Mouse (Mus musculus) hindbrain, embryonic 12.5 days (tissue): Measurements from ENCODE around the gene Lsm8. TPM values are rescaled to one million over a fixed set of nuclear protein-coding genes. Genes with fewer than 3 reads are reported as not detected.
"Not testable (repeated sequence)": the region's sequence is repeated elsewhere in the genome, so short reads cannot be mapped to it uniquely, and the experiment has no call there.

Source experiments
- ATAC-seq: fragments of 200-750 bp; cut with Nextera tagmentation; 2 replicates; pipeline ENCODE4 v1.8.0; 2017; ENCODE audit warnings: moderate TSS enrichment; ENCODE audit not compliant: low FRiP score
- H3K27ac ChIP-seq: fragments of 300-500 bp; sonication (generic); 2 replicates; pipeline ENCODE4 v1.5.1; 2016; ENCODE audit warnings: mild to moderate bottlenecking
- H3K27me3 ChIP-seq: fragments of 300-500 bp; sonication (generic); 2 replicates; pipeline ENCODE4 v1.6.1; 2016; ENCODE audit warnings: mild to moderate bottlenecking
- H3K36me3 ChIP-seq: fragments of 300-500 bp; sonication (generic); 2 replicates; pipeline ENCODE4 v1.6.1; 2016; ENCODE audit warnings: mild to moderate bottlenecking
- H3K4me1 ChIP-seq: fragments of 300-500 bp; sonication (generic); 2 replicates; pipeline ENCODE4 v1.6.1; 2016
- H3K4me2 ChIP-seq: fragments of 300-500 bp; sonication (generic); replicated peaks from 2 replicates; pipeline ENCODE4 v1.6.1; 2016; ENCODE audit warnings: mild to moderate bottlenecking
- H3K4me3 ChIP-seq: fragments of 300-500 bp; sonication (generic); 2 replicates; pipeline ENCODE4 v1.5.1; 2016; ENCODE audit warnings: mild to moderate bottlenecking
- H3K9ac ChIP-seq: fragments of 300-500 bp; sonication (generic); 2 replicates; pipeline ENCODE4 v1.6.1; 2016; ENCODE audit warnings: mild to moderate bottlenecking, moderate library complexity
- H3K9me3 ChIP-seq: fragments of 300-500 bp; sonication (generic); replicated peaks from 2 replicates; pipeline ENCODE4 v1.6.1; 2016; ENCODE audit warnings: mild to moderate bottlenecking
- WGBS: fragments of 180-500 bp; shearing (Covaris S2); methylation state at CpG from one replicate; pipeline ENCODE4 v1.1.7; 2016; 5-methylcytosine and 5-hydroxymethylcytosine counted together
- polyA plus RNA-seq: library from polyadenylated mRNA; unstranded; fragments of >200 nt; fragmentation: Nextera tagmentation; extraction: Ambion mirVana; gene quantifications from 2 replicates; pipeline ENCODE4 v1.2.1, GENCODE M21; 2016

Gene Lsm8
- 159 and 166 TPM in 2 replicates for polyA plus RNA-seq

GRCm38 (mm10) chr6:18848051-18848701 is at the start of gene Lsm8:
Gene Lsm8 (plus strand): TSS chr6:18848579.
- peak; percentile 100 for ATAC-seq
- Histone ChIP-seq H3K4me1 (peaks cover 12% of the 10 kb centered on the region), H3K9me3 (no peaks in the 10 kb centered on the region), H3K9ac (peak within 1 kb of the TSS; percentile 96), H3K4me3 (peak within 1 kb of the TSS; percentile 83), H3K27me3 (no peaks in the 10 kb centered on the region), H3K36me3 (peaks cover 16% of the 10 kb centered on the region), H3K4me2 (peak within 1 kb of the TSS; percentile 65), H3K27ac (peak within 1 kb of the TSS; percentile 96)
- WGBS = 2% methylated on average over 37 of the region's 37 CpGs

DNA sequence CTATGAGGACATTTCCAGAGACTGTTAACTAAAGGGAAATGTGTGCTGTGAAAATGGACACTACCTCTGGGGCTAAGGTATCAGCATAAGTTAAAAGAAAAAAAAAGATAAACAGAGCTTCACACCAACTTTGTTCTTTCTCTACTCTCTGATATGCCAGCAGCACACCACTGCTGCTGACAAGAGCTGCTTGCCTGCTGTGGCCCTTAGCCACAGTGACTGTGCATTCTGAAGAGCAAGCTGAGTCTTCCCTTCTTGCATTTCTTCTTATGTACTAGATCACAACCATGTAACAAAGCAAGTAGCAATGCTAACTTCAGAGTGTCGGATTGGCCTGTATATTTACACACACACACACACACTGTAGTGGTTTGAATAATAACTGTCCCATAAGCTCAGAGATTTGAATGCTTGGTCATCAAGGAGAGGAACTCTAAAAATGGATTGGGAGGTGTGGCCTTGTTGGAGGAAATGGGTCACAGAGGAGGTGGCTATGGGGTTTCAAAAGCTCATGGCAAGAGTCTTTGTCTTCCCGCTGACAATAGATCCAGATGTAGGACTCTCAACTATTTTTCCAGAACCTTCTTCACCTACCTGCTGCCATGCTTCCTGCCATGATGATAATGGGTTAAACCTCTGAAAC is 47.4 kb upstream of the Lsm8 start:
- Histone ChIP-seq H3K27ac (no peak overlapping the region), H3K27me3 (no peaks in the 10 kb centered on the region), H3K36me3 (no peaks in the 10 kb centered on the region), H3K4me2 (no peak overlapping the region), H3K9ac (no peak overlapping the region), H3K4me1 (0 out of 2 replicates have a peak, but pooled peaks cover 3% of the 10 kb centered on the region), H3K4me3 (no peak overlapping the region), H3K9me3 (no peaks in the 10 kb centered on the region)
- no peak for ATAC-seq
- WGBS = 86% methylated on average over 2 of the region's 2 CpGs

- H3K27me3 ChIP-seq = no peaks in the 10 kb centered on the region
- H3K4me3 ChIP-seq = no peak overlapping the region
- no peak overlapping the region for H3K27ac ChIP-seq
- 84% methylated on average over 1 of the region's 1 CpGs for WGBS
- no peaks in the 10 kb centered on the region for H3K36me3 ChIP-seq
- no peak overlapping the region for H3K4me2 ChIP-seq
- H3K9ac ChIP-seq = no peak overlapping the region
- no peak for ATAC-seq
- no peaks in the 10 kb centered on the region for H3K9me3 ChIP-seq
- H3K4me1 ChIP-seq = no peaks in the 10 kb centered on the region
Observed at GRCm38 (mm10) chr6:18812623-18813022, 35.8 kb upstream of the Lsm8 start.

DNA sequence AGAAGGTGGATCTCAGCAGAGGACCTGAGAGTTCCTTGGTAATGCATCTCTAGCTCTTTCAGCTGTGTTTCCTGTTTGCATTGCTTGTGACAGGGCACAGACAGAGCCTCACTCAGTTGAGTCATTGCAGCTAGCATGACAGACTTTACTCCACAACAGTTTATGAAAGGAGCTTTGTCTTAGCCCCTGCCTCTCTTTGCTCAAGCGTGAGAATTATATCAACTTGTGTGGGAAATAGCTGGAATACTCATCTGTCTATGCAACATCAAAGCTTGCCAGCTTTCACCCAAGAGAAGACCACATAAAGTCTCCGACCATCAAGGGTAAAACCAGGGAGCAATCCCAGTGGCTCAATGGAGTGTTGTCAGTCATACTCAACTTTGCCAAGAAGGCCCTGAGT is 32.8 kb upstream of the Lsm8 start:
- Histone ChIP-seq H3K4me2 (no peak overlapping the region), H3K9me3 (no peaks in the 10 kb centered on the region), H3K4me1 (no peaks in the 10 kb centered on the region), H3K27ac (no peak overlapping the region), H3K4me3 (no peak overlapping the region), H3K27me3 (no peaks in the 10 kb centered on the region), H3K9ac (no peak overlapping the region), H3K36me3 (no peaks in the 10 kb centered on the region)
- ATAC-seq = no peak
- 90% methylated on average over 2 of the region's 2 CpGs for WGBS

DNA sequence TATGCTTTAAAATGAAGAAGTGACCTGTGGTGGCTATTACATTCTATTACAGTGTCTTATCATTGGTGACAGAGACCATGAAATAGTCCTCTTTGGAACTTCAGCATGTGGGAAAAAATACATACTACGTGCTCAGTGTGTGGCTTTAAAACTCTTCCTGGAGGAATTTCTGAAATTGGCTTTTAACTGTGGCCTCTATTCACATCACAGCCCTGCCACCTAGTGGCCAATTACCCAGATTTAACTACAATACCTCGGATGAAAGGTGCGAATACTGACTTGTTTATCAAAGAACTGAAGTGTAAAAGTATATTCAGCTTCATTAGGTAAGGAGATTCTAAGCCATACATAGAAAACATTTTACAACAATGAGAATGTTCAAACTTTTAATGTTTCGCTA is 29.0 kb upstream of the Lsm8 start:
- H3K4me3 ChIP-seq = no peak overlapping the region
- no peak overlapping the region for H3K9ac ChIP-seq
- H3K9me3 ChIP-seq = no peaks in the 10 kb centered on the region
- H3K4me2 ChIP-seq = no peak overlapping the region
- H3K27me3 ChIP-seq = no peaks in the 10 kb centered on the region
- H3K36me3 ChIP-seq = no peaks in the 10 kb centered on the region
- no peaks in the 10 kb centered on the region for H3K4me1 ChIP-seq
- WGBS = 15% methylated on average over 4 of the region's 4 CpGs
- no peak overlapping the region for H3K27ac ChIP-seq
- no peak for ATAC-seq

- no peak for ATAC-seq
- Histone ChIP-seq H3K4me3 (no peak overlapping the region), H3K9me3 (no peaks in the 10 kb centered on the region), H3K36me3 (no peaks in the 10 kb centered on the region), H3K4me2 (no peak overlapping the region), H3K4me1 (no peaks in the 10 kb centered on the region), H3K27ac (no peak overlapping the region), H3K27me3 (no peaks in the 10 kb centered on the region), H3K9ac (no peak overlapping the region)
- 69% methylated on average over 4 of the region's 4 CpGs for WGBS
Observed at GRCm38 (mm10) chr6:18820246-18820645, 28.1 kb upstream of the Lsm8 start.

DNA sequence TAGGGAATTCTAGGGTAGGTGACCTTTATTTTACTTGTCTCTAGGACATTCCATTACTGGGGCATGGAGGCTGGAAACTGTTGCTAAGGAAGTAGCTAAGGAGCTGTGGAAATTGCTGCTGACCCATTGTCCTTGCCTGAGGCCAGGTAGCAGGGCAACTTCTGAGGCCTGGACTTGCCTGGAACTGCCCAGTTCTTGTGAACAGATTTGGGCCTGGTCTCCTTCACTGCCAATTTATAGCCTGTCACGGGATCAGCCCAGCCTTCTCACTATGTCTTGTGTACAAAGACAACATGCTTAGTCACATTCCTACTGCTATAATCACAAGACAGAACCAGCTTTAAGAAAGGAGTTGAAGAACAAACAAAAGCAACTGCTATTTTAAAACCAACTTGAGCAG is 25.6 kb upstream of the Lsm8 start:
- no peak for ATAC-seq
- no peak overlapping the region for H3K4me2 ChIP-seq
- WGBS = 63% methylated on average over 1 of the region's 1 CpGs

DNA sequence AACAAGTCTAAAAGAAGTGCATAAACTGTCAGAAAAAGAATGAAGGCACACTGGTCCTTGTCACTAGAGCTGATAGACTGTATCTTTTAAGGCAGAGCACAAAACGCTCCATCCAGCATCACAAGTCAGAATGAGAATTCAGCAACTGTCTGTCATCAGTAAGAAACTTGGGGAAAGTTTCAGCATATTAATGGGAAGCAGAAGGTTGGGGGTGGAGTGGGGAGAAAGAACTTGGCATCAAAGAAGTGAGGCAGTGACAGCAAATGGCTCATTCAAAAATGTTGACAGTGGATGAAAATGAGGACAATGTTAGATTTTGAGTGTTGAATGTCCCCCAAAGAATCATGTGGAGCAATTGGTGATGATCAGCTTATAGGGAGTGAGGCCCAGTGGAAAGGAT is 15.4 kb upstream of the Lsm8 start:
- Histone ChIP-seq H3K36me3 (no peaks in the 10 kb centered on the region), H3K4me2 (no peak overlapping the region), H3K4me1 (no peaks in the 10 kb centered on the region), H3K4me3 (no peak overlapping the region), H3K27ac (no peak overlapping the region), H3K27me3 (no peaks in the 10 kb centered on the region), H3K9me3 (no peaks in the 10 kb centered on the region), H3K9ac (no peak overlapping the region)
- ATAC-seq = no peak
- 77% methylated on average over 1 of the region's 1 CpGs for WGBS

More for the DNA sequence above, 25.6 kb upstream of the Lsm8 start:
- H3K27me3 ChIP-seq = no peaks in the 10 kb centered on the region
- no peak overlapping the region for H3K4me3 ChIP-seq
- H3K27ac ChIP-seq = no peak overlapping the region
- no peaks in the 10 kb centered on the region for H3K36me3 ChIP-seq
- no peaks in the 10 kb centered on the region for H3K4me1 ChIP-seq
- H3K9me3 ChIP-seq = no peaks in the 10 kb centered on the region
- H3K9ac ChIP-seq = no peak overlapping the region

DNA sequence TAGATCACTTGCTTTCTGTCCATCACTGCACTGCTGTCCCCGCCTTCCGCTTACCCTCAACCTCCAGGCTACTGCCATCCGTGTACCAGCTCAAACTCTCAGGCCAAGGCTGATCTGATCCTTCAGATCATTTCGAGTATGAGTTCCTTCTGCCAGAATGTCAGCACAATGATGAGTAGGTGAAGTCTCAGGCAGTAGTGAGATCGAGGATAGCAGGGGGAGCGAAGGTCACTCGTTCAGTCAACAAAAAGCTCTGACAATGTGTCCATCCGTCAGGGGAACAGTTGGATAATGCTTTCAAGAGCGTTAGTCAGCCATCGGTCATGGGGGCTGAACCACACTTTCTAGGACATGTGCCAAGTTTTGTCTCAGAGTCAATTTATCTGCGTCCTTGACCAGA is 3.9 kb upstream of the Lsm8 start:
- not testable (repeated sequence) for ATAC-seq, H3K27ac ChIP-seq, H3K4me1 ChIP-seq, H3K9ac ChIP-seq, H3K4me2 ChIP-seq, H3K36me3 ChIP-seq, H3K27me3 ChIP-seq, H3K4me3 ChIP-seq, H3K9me3 ChIP-seq
- 69% methylated on average over 6 of the region's 11 CpGs for WGBS

DNA sequence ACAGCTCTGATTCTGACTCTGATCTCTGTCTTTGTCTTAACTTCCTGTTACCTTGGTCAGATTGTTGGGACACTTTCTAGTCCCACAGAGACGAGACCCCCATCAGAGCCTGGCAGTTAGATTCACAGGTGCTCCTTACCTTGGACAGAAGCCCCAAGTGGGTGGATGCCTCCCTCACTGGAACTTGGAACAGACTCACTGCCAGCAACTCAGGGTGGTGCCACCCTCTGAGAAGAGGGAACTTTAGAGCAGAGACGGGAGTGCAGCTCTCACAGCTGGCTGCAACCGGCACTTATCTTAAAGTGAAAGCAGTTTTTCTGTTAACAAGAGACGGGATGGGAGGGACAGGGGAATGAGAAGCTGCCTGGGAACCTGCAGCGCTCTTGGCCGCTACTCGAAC is 2.8 kb upstream of the Lsm8 start:
- H3K27me3 ChIP-seq, H3K9me3 ChIP-seq, H3K27ac ChIP-seq, H3K36me3 ChIP-seq, H3K4me2 ChIP-seq, H3K4me3 ChIP-seq, ATAC-seq, H3K9ac ChIP-seq: not testable (repeated sequence)
- peaks cover 12% of the 10 kb centered on the region for H3K4me1 ChIP-seq
- WGBS = 49% methylated on average over 5 of the region's 7 CpGs

DNA sequence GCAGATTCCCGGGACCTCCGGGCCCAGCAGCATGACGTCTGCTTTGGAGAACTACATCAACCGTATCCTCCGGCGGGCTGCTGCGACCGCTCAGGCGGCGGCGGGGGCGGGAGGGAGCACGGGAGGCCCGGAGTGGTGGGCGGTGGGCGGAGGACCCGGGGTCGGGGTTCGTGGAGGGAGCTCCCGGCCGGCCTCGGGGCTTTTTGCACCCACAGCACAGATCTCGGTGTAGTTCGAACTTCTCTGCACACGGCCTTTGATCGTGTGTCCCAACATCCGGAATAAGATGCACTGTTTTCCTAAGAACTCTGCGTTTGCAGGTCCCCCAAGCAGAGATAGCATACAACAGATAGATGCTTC is 303 bp downstream of the Lsm8 start:
- no peak for ATAC-seq
- under 1% methylated on average over 28 of the region's 28 CpGs for WGBS
- peaks cover 12% of the 10 kb centered on the region for H3K4me1 ChIP-seq

DNA sequence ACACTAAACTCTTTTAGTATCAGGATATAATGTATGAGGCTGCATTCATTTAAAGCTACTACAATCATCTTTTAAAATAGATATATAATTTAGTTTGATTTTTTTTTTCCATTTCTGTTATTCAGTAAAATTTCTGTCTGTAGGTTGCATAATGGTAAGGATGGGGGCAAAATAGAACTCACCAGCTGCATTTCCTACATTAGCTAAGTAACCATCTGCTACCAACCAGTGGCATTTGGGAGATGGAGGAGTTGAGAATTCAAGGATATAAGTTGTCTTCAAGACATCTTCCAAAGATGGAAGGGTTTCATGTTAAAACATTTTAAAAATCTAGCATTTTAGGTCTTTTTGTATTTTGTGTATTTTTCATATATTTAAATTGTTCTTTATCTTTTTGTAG is 6.9 kb downstream of the Lsm8 start:
- no peak overlapping the region for H3K27ac ChIP-seq
- no peak overlapping the region for H3K4me3 ChIP-seq
- H3K9me3 ChIP-seq = no peaks in the 10 kb centered on the region
- H3K9ac ChIP-seq = no peak overlapping the region
- no peaks in the 10 kb centered on the region for H3K27me3 ChIP-seq
- H3K4me2 ChIP-seq = no peak overlapping the region
- H3K36me3 ChIP-seq = peaks cover 47% of the 10 kb centered on the region
- peaks cover under 1% of the 10 kb centered on the region; the same call in 1 of the 2 replicates for H3K4me1 ChIP-seq
- ATAC-seq = no peak

More for the DNA sequence above, 303 bp downstream of the Lsm8 start:
- Histone ChIP-seq H3K27me3 (no peaks in the 10 kb centered on the region), H3K36me3 (peaks cover 20% of the 10 kb centered on the region), H3K9me3 (no peaks in the 10 kb centered on the region), H3K27ac (peak overlapping the region; percentile 96), H3K4me2 (peak overlapping the region; percentile 65), H3K4me3 (peak overlapping the region; percentile 83), H3K9ac (peak overlapping the region; percentile 96)

- no peak overlapping the region for H3K9ac ChIP-seq
- 0 out of 2 replicates have a peak, but pooled peaks have one; percentile 28 for ATAC-seq
- no peaks in the 10 kb centered on the region for H3K27me3 ChIP-seq
- H3K9me3 ChIP-seq = peaks cover 4% of the 10 kb centered on the region; the same call in 1 of the 2 replicates
- peaks cover 46% of the 10 kb centered on the region for H3K36me3 ChIP-seq
- H3K4me2 ChIP-seq = no peak overlapping the region
- 94% methylated on average over 3 of the region's 3 CpGs for whole genome bisulfite sequencing
- no peaks in the 10 kb centered on the region for H3K4me1 ChIP-seq
- H3K4me3 ChIP-seq = no peak overlapping the region
- H3K27ac ChIP-seq = no peak overlapping the region
Observed at GRCm38 (mm10) chr6:18856487-18857078, 8.2 kb downstream of the Lsm8 start.
